In the genomic region with DNA sequence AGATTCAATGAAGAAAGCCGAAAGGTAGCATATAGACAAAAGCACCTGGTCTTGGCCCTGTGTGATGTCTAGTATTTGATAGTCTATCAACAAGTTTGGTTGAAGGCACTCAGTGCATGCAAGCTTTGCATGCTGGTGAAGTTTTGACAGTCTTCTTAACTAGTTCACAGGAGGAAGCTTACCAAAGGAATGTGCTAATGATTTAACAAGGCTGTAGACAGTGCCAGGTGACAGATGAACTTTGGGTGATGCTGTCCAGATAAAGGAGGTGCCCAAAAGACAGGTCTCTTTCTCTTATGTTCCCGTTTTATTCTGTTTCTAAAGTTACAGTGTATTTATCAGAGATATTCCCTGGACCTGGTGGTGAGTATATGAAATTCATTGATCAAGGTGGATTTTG, we compare ENCODE assay signal across 20 mouse cellular contexts.
DNase-seq lines count a peak whose midpoint lies in the region; TF ChIP-seq lines count a peak whose summit lies in the region.
"Had no signal": no experiment of that assay in that cellular context is flagged by ENCODE, and none has a peak within 500 bp of the region (broad histone marks: within the 10 kb centered on the region; RNA-seq: fewer than 3 reads in every experiment).

No protein-coding gene starts in this region.

- TF ChIP-seq POLR2A in kidney, adult 2 months (IDR thresholded peaks at IDR 0.05; ENCODE audit: low read depth, low read length) = no peak

- WGBS in kidney, adult 2 months = 73% methylated on average over 2 of the region's 2 CpGs

- H3K4me3 ChIP-seq in kidney, adult 2 months (ENCODE audit: insufficient read depth, low read depth, low read length) = no peak overlapping the region

- TF ChIP-seq CTCF in kidney, adult 2 months (conservative IDR thresholded peaks at IDR 0.05; ENCODE audit: insufficient read depth, insufficient read length, low read depth, low read length) = no peak

- H3K27me3 ChIP-seq in kidney, adult 2 months (replicated peaks; ENCODE audit: control insufficient read depth, insufficient read depth, low read length) = no peaks in the 10 kb centered on the region
- H3K27me3 ChIP-seq: CH12.LX had no signal

- H3K36me3 ChIP-seq in kidney, adult 2 months (ENCODE audit: control insufficient read depth, insufficient read depth, low read length) = no peaks in the 10 kb centered on the region
- H3K36me3 ChIP-seq: G1E had no signal

- H3K27ac ChIP-seq in kidney, adult 2 months (ENCODE audit: insufficient read depth, low read depth, low read length) = no peak overlapping the region

- no peaks in the 10 kb centered on the region for H3K4me1 ChIP-seq in kidney, adult 2 months (ENCODE audit: control insufficient read depth, insufficient read depth, low read length)

- DNase-seq in kidney, adult 2 months = peak; percentile 66
- no peak for DNase-seq in kidney, postnatal 10 days
- DNase-seq in kidney, adult 8-10 months = peak; percentile 22 to 43
- DNase-seq in kidney, adult 11 months = no peak
- peak; percentile 64 for DNase-seq in kidney, adult 9 months
- no peak for DNase-seq in kidney, postnatal 4 days
- peak; percentile 17 for DNase-seq in Muller cell, postnatal 12 days (ENCODE audit: inconsistent ontology term)
- DNase-seq in gastrocnemius, postnatal 25 days = no peak
- DNase-seq: adrenal gland, adult 2 months; adrenal gland, adult 8-10 months; adrenal gland, postnatal 10 days; adrenal gland, postnatal 14 days; adrenal gland, postnatal 25 days; adrenal gland, postnatal 36 days; B cell, adult 2 months; cerebellum, adult 11 months; cerebellum, adult 11-12 months; cerebellum, adult 18-20 months had no signal

Comparison
In these comparisons a context has a peak if more than half of its experiments do, and no peak if none do; other contexts are left out.
1. DNase-seq: peak in kidney, adult 2 months (single experiment), kidney, adult 8-10 months (2 of 2), kidney, adult 9 months (single experiment) and Muller cell, postnatal 12 days (single experiment); none in kidney, postnatal 10 days (single experiment), kidney, adult 11 months (single experiment), kidney, postnatal 4 days (0 of 2) and gastrocnemius, postnatal 25 days (single experiment).